Mouse (Mus musculus) midbrain, embryonic 12.5 days (tissue): ENCODE measurements around the gene Arfgef2. TPM values are rescaled to one million over a fixed set of nuclear protein-coding genes. Genes with fewer than 3 reads are reported as not detected.

Experiments used
- ATAC-seq: fragments of 200-750 bp; cut with Nextera tagmentation; 2 replicates; pipeline ENCODE4 v1.8.0; 2017; ENCODE audit warnings: low read depth, moderate TSS enrichment, moderate library complexity; ENCODE audit not compliant: low FRiP score
- H3K27ac ChIP-seq: fragments of 300-500 bp; sonication (generic); replicated peaks from 2 replicates; pipeline ENCODE4 v1.5.1; 2016; ENCODE audit warnings: mild to moderate bottlenecking
- H3K27me3 ChIP-seq: fragments of 300-500 bp; sonication (generic); 2 replicates; pipeline ENCODE4 v1.6.1; 2016; ENCODE audit warnings: mild to moderate bottlenecking
- H3K36me3 ChIP-seq: fragments of 300-500 bp; sonication (generic); 2 replicates; pipeline ENCODE4 v1.6.1; 2016
- H3K4me1 ChIP-seq: fragments of 300-500 bp; sonication (generic); 2 replicates; pipeline ENCODE4 v1.6.1; 2016
- H3K4me2 ChIP-seq: fragments of 300-500 bp; sonication (generic); replicated peaks from 2 replicates; pipeline ENCODE4 v1.6.1; 2016; ENCODE audit warnings: mild to moderate bottlenecking, moderate library complexity
- H3K4me3 ChIP-seq: fragments of 300-500 bp; sonication (generic); 2 replicates; pipeline ENCODE4 v1.5.1; 2016; ENCODE audit warnings: mild to moderate bottlenecking
- H3K9ac ChIP-seq: fragments of 300-500 bp; sonication (generic); replicated peaks from 2 replicates; pipeline ENCODE4 v1.6.1; 2016; ENCODE audit warnings: mild to moderate bottlenecking, moderate library complexity
- H3K9me3 ChIP-seq: fragments of 300-500 bp; sonication (generic); 2 replicates; pipeline ENCODE4 v1.6.1; 2016; ENCODE audit warnings: mild to moderate bottlenecking
- WGBS: fragments of 180-500 bp; shearing (Covaris S2); methylation state at CpG from one replicate; pipeline ENCODE4 v1.1.7; 2016; 5-methylcytosine and 5-hydroxymethylcytosine counted together
- polyA plus RNA-seq: library from polyadenylated mRNA; unstranded; fragments of >200 nt; fragmentation: Nextera tagmentation; extraction: Ambion mirVana; gene quantifications from 2 replicates; pipeline ENCODE4 v1.2.1, GENCODE M21; 2016

The Arfgef2 gene
- polyA plus RNA-seq, 1 experiment from 2014 or later, result 5.8 TPM

GRCm38 (mm10) chr2:166870899-166871298 lies 65.5 kb downstream of the Arfgef2 start:
- Histone ChIP-seq H3K36me3 (peaks cover 43% of the 10 kb centered on the region), H3K4me3 (no peak overlapping the region), H3K9me3 (no peaks in the 10 kb centered on the region), H3K4me2 (no peak overlapping the region), H3K4me1 (no peaks in the 10 kb centered on the region), H3K9ac (no peak overlapping the region), H3K27ac (no peak overlapping the region), H3K27me3 (no peaks in the 10 kb centered on the region)
- ATAC-seq, result no peak
- 91% methylated on average over 10 of the region's 10 CpGs for WGBS

GRCm38 (mm10) chr2:166874675-166875280 lies 69.4 kb downstream of the Arfgef2 start:
- no peak overlapping the region for H3K9ac ChIP-seq
- H3K27ac ChIP-seq, result no peak overlapping the region
- H3K9me3 ChIP-seq, result no peaks in the 10 kb centered on the region
- no peak overlapping the region for H3K4me2 ChIP-seq
- H3K4me1 ChIP-seq, result no peaks in the 10 kb centered on the region
- no peak overlapping the region for H3K4me3 ChIP-seq
- H3K27me3 ChIP-seq, result no peaks in the 10 kb centered on the region
- 77% methylated on average over 10 of the region's 10 CpGs for WGBS
- ATAC-seq, result no peak
- H3K36me3 ChIP-seq, result peaks cover 29% of the 10 kb centered on the region

GRCm38 (mm10) chr2:166875561-166875960 lies 70.2 kb downstream of the Arfgef2 start:
- Histone ChIP-seq H3K4me3 (no peak overlapping the region), H3K36me3 (peaks cover 23% of the 10 kb centered on the region), H3K9me3 (no peaks in the 10 kb centered on the region), H3K4me1 (no peaks in the 10 kb centered on the region), H3K4me2 (no peak overlapping the region), H3K27me3 (no peaks in the 10 kb centered on the region), H3K9ac (no peak overlapping the region), H3K27ac (no peak overlapping the region)
- ATAC-seq, result no peak
- 94% methylated on average over 6 of the region's 6 CpGs for WGBS

- H3K9ac ChIP-seq, result no peak overlapping the region
- no peak overlapping the region for H3K4me2 ChIP-seq
- H3K27me3 ChIP-seq, result no peaks in the 10 kb centered on the region
- H3K36me3 ChIP-seq, result peaks cover 22% of the 10 kb centered on the region
- WGBS, result 89% methylated on average over 10 of the region's 10 CpGs
- H3K9me3 ChIP-seq, result no peaks in the 10 kb centered on the region
- no peak overlapping the region for H3K27ac ChIP-seq
- H3K4me1 ChIP-seq, result no peaks in the 10 kb centered on the region
- H3K4me3 ChIP-seq, result no peak overlapping the region
- ATAC-seq, result no peak
Observed at GRCm38 (mm10) chr2:166876331-166876730, 70.9 kb downstream of the Arfgef2 start.

GRCm38 (mm10) chr2:166885066-166885465 lies 79.7 kb downstream of the Arfgef2 start:
- Histone ChIP-seq H3K27me3 (no peaks in the 10 kb centered on the region), H3K27ac (no peak overlapping the region), H3K4me3 (no peak overlapping the region), H3K9me3 (no peaks in the 10 kb centered on the region), H3K4me1 (peaks cover 7% of the 10 kb centered on the region; the same call in 1 of the 2 replicates), H3K36me3 (peaks cover 9% of the 10 kb centered on the region), H3K9ac (no peak overlapping the region), H3K4me2 (no peak overlapping the region)
- 88% methylated on average over 7 of the region's 7 CpGs for WGBS
- no peak for ATAC-seq

GRCm38 (mm10) chr2:166885619-166886018 lies 80.2 kb downstream of the Arfgef2 start:
- WGBS, result 74% methylated on average over 10 of the region's 10 CpGs
- H3K27ac ChIP-seq, result no peak overlapping the region
- H3K9me3 ChIP-seq, result no peaks in the 10 kb centered on the region
- no peak overlapping the region for H3K9ac ChIP-seq
- H3K4me1 ChIP-seq, result peaks cover 7% of the 10 kb centered on the region; the same call in 1 of the 2 replicates
- no peak overlapping the region for H3K4me3 ChIP-seq
- no peak for ATAC-seq
- no peak overlapping the region for H3K4me2 ChIP-seq
- H3K27me3 ChIP-seq, result no peaks in the 10 kb centered on the region
- H3K36me3 ChIP-seq, result peaks cover 13% of the 10 kb centered on the region

GRCm38 (mm10) chr2:166886231-166886630 lies 80.8 kb downstream of the Arfgef2 start:
- 86% methylated on average over 3 of the region's 3 CpGs for WGBS
- Histone ChIP-seq H3K27me3 (no peaks in the 10 kb centered on the region), H3K4me2 (no peak overlapping the region), H3K36me3 (peaks cover 13% of the 10 kb centered on the region), H3K4me3 (no peak overlapping the region), H3K9ac (no peak overlapping the region), H3K9me3 (no peaks in the 10 kb centered on the region), H3K4me1 (peaks cover 7% of the 10 kb centered on the region; the same call in 1 of the 2 replicates), H3K27ac (0 out of 2 replicates have a peak overlapping the region, but pooled peaks have one; percentile 8)
- no peak for ATAC-seq

GRCm38 (mm10) chr2:166887816-166888215 lies 82.4 kb downstream of the Arfgef2 start:
- Histone ChIP-seq H3K27ac (no peak overlapping the region), H3K4me2 (no peak overlapping the region), H3K36me3 (peaks cover 22% of the 10 kb centered on the region), H3K4me1 (peaks cover 7% of the 10 kb centered on the region; the same call in 1 of the 2 replicates), H3K9me3 (no peaks in the 10 kb centered on the region), H3K9ac (no peak overlapping the region), H3K27me3 (no peaks in the 10 kb centered on the region), H3K4me3 (no peak overlapping the region)
- 18% methylated on average over 11 of the region's 11 CpGs for WGBS
- ATAC-seq, result peak; percentile 69

GRCm38 (mm10) chr2:166891366-166891880 lies 86.0 kb downstream of the Arfgef2 start:
- WGBS, result 74% methylated on average over 9 of the region's 9 CpGs
- Histone ChIP-seq H3K27ac (no peak overlapping the region), H3K4me3 (no peak overlapping the region), H3K36me3 (0 out of 2 replicates have a peak, but pooled peaks cover 31% of the 10 kb centered on the region), H3K4me1 (peaks cover 7% of the 10 kb centered on the region; the same call in 1 of the 2 replicates), H3K4me2 (no peak overlapping the region), H3K9me3 (no peaks in the 10 kb centered on the region), H3K9ac (no peak overlapping the region), H3K27me3 (no peaks in the 10 kb centered on the region)
- ATAC-seq, result no peak

- WGBS, result 92% methylated on average over 8 of the region's 8 CpGs
- Histone ChIP-seq H3K27me3 (no peaks in the 10 kb centered on the region), H3K9ac (no peak overlapping the region), H3K4me1 (peaks cover 7% of the 10 kb centered on the region; the same call in 1 of the 2 replicates), H3K4me3 (no peak overlapping the region), H3K4me2 (no peak overlapping the region), H3K27ac (no peak overlapping the region), H3K36me3 (0 out of 2 replicates have a peak, but pooled peaks cover 31% of the 10 kb centered on the region), H3K9me3 (no peaks in the 10 kb centered on the region)
- ATAC-seq, result no peak
Observed at GRCm38 (mm10) chr2:166892158-166892680, 86.8 kb downstream of the Arfgef2 start.

GRCm38 (mm10) chr2:166893036-166893435 lies 87.6 kb downstream of the Arfgef2 start:
- Histone ChIP-seq H3K4me1 (0 out of 2 replicates have a peak, but pooled peaks cover 2% of the 10 kb centered on the region), H3K9ac (no peak overlapping the region), H3K36me3 (0 out of 2 replicates have a peak, but pooled peaks cover 31% of the 10 kb centered on the region), H3K4me3 (no peak overlapping the region), H3K27ac (no peak overlapping the region), H3K4me2 (no peak overlapping the region), H3K9me3 (no peaks in the 10 kb centered on the region), H3K27me3 (no peaks in the 10 kb centered on the region)
- no peak for ATAC-seq
- 94% methylated on average over 5 of the region's 5 CpGs for WGBS

- Histone ChIP-seq H3K27me3 (no peaks in the 10 kb centered on the region), H3K4me2 (no peak overlapping the region), H3K4me1 (no peaks in the 10 kb centered on the region), H3K9me3 (no peaks in the 10 kb centered on the region), H3K9ac (no peak overlapping the region), H3K27ac (no peak overlapping the region), H3K36me3 (0 out of 2 replicates have a peak, but pooled peaks cover 26% of the 10 kb centered on the region), H3K4me3 (no peak overlapping the region)
- ATAC-seq, result no peak
- 71% methylated on average over 13 of the region's 13 CpGs for WGBS
Observed at GRCm38 (mm10) chr2:166896368-166896767, 91.0 kb downstream of the Arfgef2 start.
